Mouse (Mus musculus): ENCODE results near the gene Ap1m2.
"Not testable (repeated sequence)": the region's sequence is repeated elsewhere in the genome, so short reads cannot be mapped to it uniquely, and the experiment has no call there.

Gene Ap1m2

DNA sequence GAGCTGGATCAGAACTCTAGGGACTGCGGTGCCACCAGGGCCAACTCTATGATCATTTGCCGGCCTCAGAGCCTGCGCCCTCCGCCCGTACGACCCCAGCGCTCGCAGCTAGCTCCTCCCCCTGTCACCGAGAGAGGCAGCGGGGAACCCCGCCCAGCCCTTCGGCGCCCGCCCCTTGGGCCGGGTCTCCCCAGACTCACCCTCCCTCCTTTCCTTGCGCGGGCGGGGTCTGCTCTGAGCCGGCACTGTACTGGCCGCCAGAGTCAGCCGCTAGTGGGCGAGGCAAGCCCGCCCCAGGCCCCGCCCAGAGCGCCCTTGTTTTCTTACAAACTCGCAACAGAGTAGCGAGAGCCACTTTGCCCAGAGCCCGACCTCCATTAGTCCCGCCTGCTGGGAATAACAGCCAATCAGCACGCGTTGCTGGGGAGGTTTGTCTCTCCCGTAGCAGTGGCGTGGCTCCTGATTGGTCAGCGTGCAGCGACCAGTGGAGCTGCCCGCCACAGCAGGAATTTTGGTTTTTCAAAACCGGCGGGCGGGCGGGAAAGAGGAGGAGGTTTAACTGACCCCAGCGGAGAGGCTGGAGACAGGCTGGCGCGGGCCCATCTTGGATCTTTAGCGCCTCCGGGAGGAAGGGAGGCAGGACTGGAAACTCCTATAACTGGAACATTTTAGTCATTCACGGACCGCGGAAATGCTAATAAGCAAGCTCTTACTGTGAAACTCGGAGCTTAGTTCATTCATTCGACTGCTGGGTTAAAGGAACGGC, 20.9 kb downstream of the Ap1m2 start, which contains the start of gene Cdkn2d:
Gene Cdkn2d (minus strand): TSS at position 386 of the 766 bp plus-strand sequence.
- CTCF ChIA-PET: interaction anchor here (0.6 to 0.7 kb wide), 3 partner anchors 11 to 140 kb away, joined by 3 to 8 read pairs (median 6); no protein-coding TSS in a partner anchor

DNA sequence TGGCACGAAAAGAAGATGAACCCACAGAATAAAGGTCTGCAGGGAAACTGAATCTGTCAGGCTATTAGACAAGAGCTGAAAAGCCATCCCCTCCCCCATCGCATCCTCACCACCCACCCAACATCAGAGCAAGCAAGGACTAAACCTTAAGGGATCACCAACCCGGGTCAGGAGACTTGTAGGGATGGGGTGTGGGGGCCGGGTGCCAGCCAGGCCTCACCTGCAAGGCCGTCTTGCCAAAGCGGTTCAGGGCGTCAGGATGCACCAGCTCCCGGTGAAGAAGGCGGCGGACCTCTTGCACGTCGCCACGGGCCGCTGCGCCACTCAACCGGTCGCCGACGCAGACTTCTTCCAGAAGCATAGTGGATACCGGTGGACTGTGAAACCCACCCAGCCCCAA, 21.5 kb downstream of the Ap1m2 start:
- CTCF ChIA-PET: interaction anchor here (0.6 to 0.9 kb wide), 4 partner anchors 11 to 139 kb away, joined by 3 to 8 read pairs (median 6); no protein-coding TSS in a partner anchor

- CTCF ChIA-PET: interaction anchor here (0.6 kb wide), 1 partner anchor 68 kb away, joined by 8 read pairs; no protein-coding TSS in a partner anchor
These were observed 22.8 kb downstream of the Ap1m2 start for GRCm38 (mm10) chr9:21289337-21289671.

DNA sequence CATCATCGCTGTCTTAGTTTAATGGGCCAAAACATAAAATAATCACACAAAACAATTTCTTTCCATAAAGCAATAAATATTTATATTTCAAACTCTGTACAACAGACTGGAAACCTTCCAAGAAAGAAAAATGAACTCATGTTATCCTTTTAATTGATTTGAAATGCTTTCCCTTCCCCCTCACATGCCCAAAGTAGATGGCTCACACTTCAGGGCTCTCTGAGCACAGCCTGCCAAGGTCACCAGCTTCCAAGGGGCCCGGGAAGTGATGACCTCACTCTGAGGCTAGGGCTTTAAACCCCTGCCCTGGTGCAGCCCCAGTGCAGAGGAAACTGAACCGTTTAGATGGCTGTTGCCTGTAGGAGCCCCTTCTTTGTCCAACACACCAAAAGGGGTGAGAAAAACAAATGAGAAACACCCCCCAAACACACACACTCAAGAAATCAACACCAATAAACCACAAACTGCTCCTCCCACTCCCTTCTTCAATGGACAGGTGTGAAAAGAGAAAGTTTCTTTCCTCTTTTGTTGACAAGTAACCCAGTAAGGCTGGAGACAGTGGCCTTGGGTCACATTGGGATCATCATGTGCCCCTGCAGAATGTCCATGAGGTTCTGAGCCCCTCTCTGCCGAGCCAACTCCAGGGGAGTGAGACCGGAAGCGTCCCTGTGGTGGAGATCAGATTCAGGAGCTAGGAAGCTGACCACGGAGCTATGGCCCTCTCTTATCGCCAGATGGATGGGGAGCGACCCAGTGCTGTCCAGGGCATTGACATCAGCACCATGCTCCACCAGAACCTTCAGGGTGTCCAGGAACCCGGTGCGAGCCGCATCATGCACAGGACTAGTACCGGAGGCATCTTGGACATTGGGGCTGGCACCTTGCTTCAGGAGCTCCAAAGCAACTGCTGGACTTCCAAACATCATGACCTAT, 23.5 kb downstream of the Ap1m2 start:
- CTCF ChIA-PET: interaction anchor here (0.6 kb wide), 2 partner anchors 24 to 68 kb away, joined by 3 to 8 read pairs; no protein-coding TSS in a partner anchor

DNA sequence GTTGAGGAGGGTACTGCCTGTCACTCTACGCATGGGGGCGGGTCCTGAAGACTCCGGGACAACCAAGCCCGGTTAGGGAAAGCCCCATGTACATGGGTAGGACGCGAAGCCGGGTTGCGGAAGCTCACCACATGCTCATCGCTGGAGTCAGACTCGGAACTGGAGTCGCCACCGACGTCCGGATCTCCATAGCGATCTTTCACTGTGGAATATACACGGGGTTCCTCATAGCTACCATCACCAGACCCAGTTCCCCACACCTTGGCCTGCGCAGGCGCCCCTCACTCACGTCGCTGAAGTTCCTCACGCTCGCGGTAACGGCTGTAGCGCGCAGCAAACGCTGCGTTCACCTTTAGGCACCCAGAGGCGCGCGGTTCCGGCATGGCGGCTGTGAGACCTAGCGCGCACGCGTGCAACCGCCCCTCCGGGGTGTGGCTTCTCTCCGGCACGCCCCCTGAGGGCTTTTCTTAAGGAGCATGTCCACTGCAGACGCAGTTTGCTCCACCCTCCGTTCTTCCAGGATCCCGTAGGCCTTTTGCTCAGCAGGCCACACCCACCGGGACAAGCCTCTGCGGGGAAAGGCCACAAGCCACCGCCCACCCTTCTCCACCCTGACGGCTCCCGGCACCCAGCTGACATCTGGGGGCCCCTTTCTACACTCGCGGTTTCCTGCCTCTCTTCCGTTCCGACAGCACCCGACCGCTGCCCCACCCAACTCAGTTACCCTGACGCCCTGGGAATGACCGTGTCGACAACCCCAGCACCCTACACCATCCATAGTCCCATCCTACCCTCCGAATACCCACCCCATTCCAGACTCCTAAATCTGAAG, 24.4 kb downstream of the Ap1m2 start, which contains the start of gene Kri1:
Gene Kri1 (minus strand): TSS at position 399 of the 832 bp plus-strand sequence.
- CTCF ChIA-PET: interaction anchor here (0.8 to 1.1 kb wide), 2 partner anchors 11 to 13 kb away, joined by 3 read pairs; no protein-coding TSS in a partner anchor

GRCm38 (mm10) chr9:21286753-21287152, 25.4 kb downstream of the Ap1m2 start:
- CTCF ChIA-PET: no interaction called here

DNA sequence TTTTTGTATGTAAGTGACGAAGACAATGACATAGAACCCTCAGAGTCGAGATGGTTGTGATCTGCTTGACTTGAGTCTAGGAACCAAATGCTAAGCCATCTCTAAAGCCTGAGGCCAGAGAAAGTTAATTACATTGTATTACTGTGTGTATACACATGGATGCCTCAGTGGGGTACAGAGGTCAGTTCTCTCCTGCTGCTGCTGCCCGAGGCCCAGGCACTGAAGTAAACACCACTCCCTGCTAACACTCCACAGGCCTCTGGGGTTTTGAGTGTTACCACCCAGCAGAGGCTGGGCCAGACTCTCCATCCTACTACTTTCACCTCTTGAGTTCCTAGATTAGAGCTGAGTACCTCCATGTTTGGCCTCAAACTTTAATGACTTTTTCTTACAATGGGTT, 28.1 kb downstream of the Ap1m2 start:
- CTCF ChIA-PET: interaction anchor here (0.6 kb wide), 2 partner anchors 26 to 185 kb away, joined by 3 to 4 read pairs; no protein-coding TSS in a partner anchor

GRCm38 (mm10) chr9:21283591-21283990, 28.5 kb downstream of the Ap1m2 start:
- CTCF ChIA-PET: interaction anchor here (0.6 kb wide), 1 partner anchor 153 kb away, joined by 6 read pairs; no protein-coding TSS in a partner anchor

- CTCF ChIA-PET: interaction anchor here (0.6 kb wide), 1 partner anchor 82 kb away, joined by 6 read pairs; no protein-coding TSS in a partner anchor
These were observed 34.4 kb downstream of the Ap1m2 start for GRCm38 (mm10) chr9:21277776-21278175.

DNA sequence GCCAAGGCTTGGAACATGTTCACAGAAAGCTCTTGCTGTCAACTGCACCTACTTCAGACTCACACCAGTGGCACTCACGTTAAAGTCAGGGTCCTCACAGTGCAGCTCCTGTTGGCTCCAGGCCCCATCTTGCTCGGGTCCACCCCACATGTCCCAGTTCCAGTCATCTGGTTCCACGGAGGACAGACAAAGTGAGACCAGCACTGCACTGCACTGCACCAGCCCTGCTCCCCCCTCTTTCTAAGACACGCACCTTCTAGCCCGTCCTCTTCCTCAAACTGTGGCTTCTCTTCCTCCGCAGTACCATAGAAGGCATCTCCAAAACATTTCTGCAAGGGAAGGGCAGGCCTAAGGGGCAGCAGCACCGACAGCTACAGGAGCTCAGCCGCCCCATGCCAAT, 35.8 kb downstream of the Ap1m2 start:
- CTCF ChIA-PET: interaction anchor here (0.8 kb wide), 1 partner anchor 11 kb away, joined by 3 read pairs; the partner anchor contains the start of gene Kri1

DNA sequence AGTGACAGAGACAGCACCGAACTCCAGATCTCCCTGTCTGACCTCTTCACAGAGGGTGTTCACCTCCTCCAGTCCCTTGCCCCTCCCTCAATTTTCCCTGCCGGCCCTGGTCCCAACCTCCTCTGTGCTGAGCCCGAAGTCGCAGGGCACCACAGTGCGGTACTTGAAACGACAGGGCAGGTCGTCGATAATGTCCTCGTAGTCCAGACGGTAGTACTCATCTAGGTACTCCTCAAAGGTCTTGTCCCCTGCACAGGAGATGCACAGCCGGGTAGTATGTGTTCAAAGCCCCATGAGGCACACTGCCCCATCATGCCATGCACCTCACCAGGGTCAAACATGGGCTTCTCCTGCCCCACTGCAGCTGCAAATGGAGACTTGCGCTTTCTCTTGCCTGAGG, 36.4 kb downstream of the Ap1m2 start:
- CTCF ChIA-PET: no interaction called here

- CTCF ChIA-PET: interaction anchor here (0.7 kb wide), 1 partner anchor 12 kb away, joined by 3 read pairs; the partner anchor contains the start of gene Kri1
These were observed 37.0 kb downstream of the Ap1m2 start for GRCm38 (mm10) chr9:21275013-21275710.

- CTCF ChIA-PET: interaction anchor here (0.7 kb wide), 1 partner anchor 13 kb away, joined by 3 read pairs; the partner anchor contains the start of gene Kri1
These were observed 37.8 kb downstream of the Ap1m2 start for GRCm38 (mm10) chr9:21274336-21274735.

DNA sequence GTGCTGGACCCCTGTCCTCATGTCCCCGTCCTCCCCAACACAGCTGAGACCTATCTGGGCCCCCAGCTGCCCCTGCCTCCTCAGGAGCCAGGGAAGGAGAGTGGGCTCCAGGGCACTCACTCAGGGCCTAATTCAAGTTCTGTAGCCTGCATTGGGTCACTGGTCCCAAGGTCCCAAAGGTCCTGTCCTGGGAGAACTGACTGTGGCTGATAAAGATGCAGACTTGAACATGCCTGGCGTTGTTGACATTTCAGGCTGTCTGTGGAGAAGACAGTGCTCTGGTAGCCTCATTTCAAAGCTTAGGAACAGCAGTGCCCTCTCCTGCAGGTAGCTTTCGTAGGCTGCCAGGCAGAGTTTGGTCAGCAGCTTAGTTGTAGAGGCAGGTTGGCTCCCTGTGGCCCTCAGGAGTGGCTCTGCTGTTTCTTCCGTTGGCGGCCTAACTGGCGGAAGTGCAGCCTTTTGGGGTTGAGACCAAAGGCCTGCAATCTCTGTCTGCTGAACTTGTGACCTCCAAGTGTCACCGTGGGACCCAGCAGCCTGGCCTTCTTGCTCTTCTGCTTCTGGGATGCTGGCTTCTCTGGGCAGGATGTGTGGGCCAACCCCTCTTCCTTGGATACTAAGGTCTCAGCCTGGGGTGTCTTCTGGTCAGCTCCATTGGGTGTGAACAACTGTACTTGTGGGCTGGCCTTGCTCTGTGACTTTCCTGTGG, 38.5 kb downstream of the Ap1m2 start:
- CTCF ChIA-PET: interaction anchor here (0.7 kb wide), 1 partner anchor 8 kb away, joined by 4 read pairs; no protein-coding TSS in a partner anchor

DNA sequence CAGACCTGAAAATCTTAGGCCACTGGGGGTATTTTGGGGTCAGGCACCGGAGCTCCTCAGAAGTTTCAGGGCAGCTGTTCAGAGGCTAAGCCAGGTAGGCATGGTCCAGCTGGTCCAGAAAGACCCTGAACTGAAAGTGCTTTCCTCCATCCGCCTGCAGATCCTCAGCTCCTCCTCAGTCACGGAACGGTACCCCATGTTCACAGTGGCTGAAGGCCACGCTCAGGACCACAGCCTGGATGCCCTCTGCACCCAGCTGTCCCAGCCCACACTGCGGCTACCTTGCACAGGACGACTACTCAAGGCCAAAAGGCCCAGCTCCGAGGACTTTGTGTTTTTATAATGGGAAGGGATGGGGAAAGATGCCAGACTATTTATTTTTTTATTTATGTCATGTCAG, 39.0 kb downstream of the Ap1m2 start:
- CTCF ChIA-PET: interaction anchor here (0.7 kb wide), 1 partner anchor 9 kb away, joined by 4 read pairs; no protein-coding TSS in a partner anchor

DNA sequence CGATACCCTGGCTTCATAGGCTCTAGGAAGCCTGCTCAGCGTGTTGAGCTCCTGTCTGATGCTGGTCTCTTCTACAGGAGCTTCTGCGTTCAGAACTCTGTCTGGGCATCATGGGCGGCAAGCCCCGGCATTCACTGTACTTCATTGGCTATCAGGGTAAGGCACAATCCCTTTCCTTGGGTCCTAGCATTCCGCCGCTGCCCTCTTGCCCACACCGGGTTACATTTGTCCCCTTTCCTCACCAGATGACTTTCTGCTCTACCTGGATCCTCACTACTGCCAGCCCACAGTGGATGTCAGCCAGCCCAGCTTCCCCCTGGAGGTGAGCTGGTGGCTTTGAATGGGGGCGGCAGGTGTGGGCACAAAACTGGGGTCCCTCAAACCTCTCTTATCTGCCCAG, 39.7 kb downstream of the Ap1m2 start:
- CTCF ChIA-PET: no interaction called here

GRCm38 (mm10) chr9:21269590-21269989, 42.5 kb downstream of the Ap1m2 start:
- CTCF ChIA-PET: not testable (repeated sequence)

- CTCF ChIA-PET: no interaction called here
These were observed 43.8 kb downstream of the Ap1m2 start for GRCm38 (mm10) chr9:21268305-21268704.

- CTCF ChIA-PET: interaction anchor here (0.6 kb wide), 1 partner anchor 49 kb away, joined by 3 read pairs; no protein-coding TSS in a partner anchor
These were observed 45.2 kb downstream of the Ap1m2 start for GRCm38 (mm10) chr9:21266889-21267288.
